Mouse (Mus musculus) thymus, postnatal 4 days (tissue): ENCODE results near the gene Catsperg1.
A peak's percentile ranks its signal among the peaks of the same experiment; 100 is the strongest.
"Not testable (repeated sequence)": the region's sequence is repeated elsewhere in the genome, so short reads cannot be mapped to it uniquely, and the experiment has no call there.

ENCODE experiments used
- DNase-seq: peaks from one replicate; pipeline ENCODE4 v3.0.0; 2021

Catsperg1 gene

GRCm38 (mm10) chr7:29228202-29228601 is 14.4 kb upstream of the Catsperg1 start:
- DNase-seq: no peak

- no peak for DNase-seq
These were observed 11.7 kb upstream of the Catsperg1 start for GRCm38 (mm10) chr7:29225520-29225919.

- DNase-seq: peak; percentile 42
These were observed 11.0 kb upstream of the Catsperg1 start for GRCm38 (mm10) chr7:29224756-29225394.

- DNase-seq: no peak
These were observed 1.0 kb upstream of the Catsperg1 start for GRCm38 (mm10) chr7:29214846-29215245.

- no peak for DNase-seq
These were observed 401 bp upstream of the Catsperg1 start for GRCm38 (mm10) chr7:29214236-29214635.

GRCm38 (mm10) chr7:29212775-29213560 is 867 bp downstream of the Catsperg1 start:
- DNase-seq: not testable (repeated sequence)

GRCm38 (mm10) chr7:29212199-29212765 is 1.6 kb downstream of the Catsperg1 start:
- peak; percentile 27 for DNase-seq

GRCm38 (mm10) chr7:29211415-29212198 is 2.2 kb downstream of the Catsperg1 start:
- DNase-seq: peak; percentile 89

GRCm38 (mm10) chr7:29211013-29211412 is 2.8 kb downstream of the Catsperg1 start:
- DNase-seq: peak; percentile 60

GRCm38 (mm10) chr7:29202577-29202976 is 11.3 kb downstream of the Catsperg1 start:
- peak; percentile 44 for DNase-seq

- not testable (repeated sequence) for DNase-seq
These were observed 19.6 kb downstream of the Catsperg1 start for GRCm38 (mm10) chr7:29194230-29194629.

- DNase-seq: not testable (repeated sequence)
These were observed 32.5 kb downstream of the Catsperg1 start for GRCm38 (mm10) chr7:29181323-29181722.

GRCm38 (mm10) chr7:29180854-29181236 is 33.0 kb downstream of the Catsperg1 start:
- DNase-seq: no peak

GRCm38 (mm10) chr7:29180077-29180853 is 33.6 kb downstream of the Catsperg1 start, which contains the start of gene Psmd8:
Gene Psmd8, minus strand, starts transcription at chr7:29180701.
- peak; percentile 97 for DNase-seq

- peak; percentile 15 for DNase-seq
These were observed 34.5 kb downstream of the Catsperg1 start for GRCm38 (mm10) chr7:29179323-29179722.

- DNase-seq: peak; percentile 41
These were observed 35.7 kb downstream of the Catsperg1 start for GRCm38 (mm10) chr7:29178106-29178505.

- DNase-seq: peak; percentile 26
These were observed 41.3 kb downstream of the Catsperg1 start for GRCm38 (mm10) chr7:29172390-29173016.

GRCm38 (mm10) chr7:29171562-29172097 is 42.2 kb downstream of the Catsperg1 start:
- DNase-seq: no peak

GRCm38 (mm10) chr7:29170755-29171561 is 42.9 kb downstream of the Catsperg1 start:
- peak; percentile 47 for DNase-seq

GRCm38 (mm10) chr7:29170066-29170754 is 43.6 kb downstream of the Catsperg1 start, which contains the start of the genes Ggn and Spred3:
Gene Ggn, plus strand, starts transcription at chr7:29170210.
Gene Spred3, minus strand, starts transcription at chr7:29170411.
- DNase-seq: peak; percentile 52
